Mouse (Mus musculus) layer of hippocampus, adult 18-20 months (tissue): ENCODE measurements at regions not wholly inside any gene's neighbourhood (a gene's known extent, or its start where the extent isn't known, plus 50 kb on each side); places are given as distances from the start of the nearest gene placed in this dataset.

Experiments
- DNase-seq, 2 experiments: peaks; one replicate each; pipeline ENCODE4 v3.0.0; 2022; ENCODE audit warnings: low spot score in 2 of 2

- no peak for DNase-seq
These were observed 53.1 kb upstream of the Glis3 start for GRCm38 (mm10) chr19:28732998-28733397.

- DNase-seq = no peak
These were observed 53.9 kb upstream of the Glis3 start for GRCm38 (mm10) chr19:28733781-28734180.

GRCm38 (mm10) chr19:28743176-28743793, 63.4 kb upstream of the Glis3 start:
- peak in 1 of 2 experiments; percentile 25 for DNase-seq

GRCm38 (mm10) chr19:28745105-28745504, 65.2 kb upstream of the Glis3 start:
- no peak for DNase-seq

- DNase-seq = no peak
These were observed 65.7 kb upstream of the Glis3 start for GRCm38 (mm10) chr19:28745534-28745933.

- no peak for DNase-seq
These were observed 71.2 kb upstream of the Glis3 start for GRCm38 (mm10) chr19:28751091-28751490.

- peak; percentile 53 to 78 for DNase-seq
These were observed 76.0 kb upstream of the Slc1a1 start for GRCm38 (mm10) chr19:28758854-28759253.

- DNase-seq = no peak
These were observed 70.0 kb upstream of the Slc1a1 start for GRCm38 (mm10) chr19:28764795-28765360.

GRCm38 (mm10) chr19:28768218-28768617, 66.6 kb upstream of the Slc1a1 start:
- peak in 1 of 2 experiments; percentile 43 for DNase-seq

- DNase-seq = no peak
These were observed 64.4 kb upstream of the Slc1a1 start for GRCm38 (mm10) chr19:28770419-28770818.

GRCm38 (mm10) chr19:28771836-28772235, 63.0 kb upstream of the Slc1a1 start:
- DNase-seq = no peak

GRCm38 (mm10) chr19:28772840-28773570, 61.8 kb upstream of the Slc1a1 start:
- no peak for DNase-seq

- peak in 1 of 2 experiments; percentile 49 for DNase-seq
These were observed 58.0 kb upstream of the Slc1a1 start for GRCm38 (mm10) chr19:28776868-28777267.

- no peak for DNase-seq
These were observed 57.2 kb upstream of the Slc1a1 start for GRCm38 (mm10) chr19:28777674-28778073.

GRCm38 (mm10) chr19:28778386-28778785, 56.5 kb upstream of the Slc1a1 start:
- no peak for DNase-seq

GRCm38 (mm10) chr19:28781971-28782370, 52.9 kb upstream of the Slc1a1 start:
- DNase-seq = no peak
